Mouse (Mus musculus) cerebellum, adult 18-20 months (tissue): Measurements from ENCODE around the gene Pitx1.

Source experiments
- DNase-seq, 2 experiments: peaks; one replicate each; pipeline ENCODE4 v3.0.0; 2021

Pitx1 gene

GRCm38 (mm10) chr13:55830081-55830832 lies 5.7 kb downstream of the Pitx1 start:
- no peak for DNase-seq

GRCm38 (mm10) chr13:55829018-55829655 lies 6.9 kb downstream of the Pitx1 start:
- no peak for DNase-seq

GRCm38 (mm10) chr13:55828141-55829017 lies 7.6 kb downstream of the Pitx1 start:
- DNase-seq, result no peak

GRCm38 (mm10) chr13:55827679-55828140 lies 8.3 kb downstream of the Pitx1 start:
- DNase-seq, result no peak

- no peak for DNase-seq
Observed at GRCm38 (mm10) chr13:55826796-55827678, 9.0 kb downstream of the Pitx1 start.

GRCm38 (mm10) chr13:55826008-55826671 lies 9.9 kb downstream of the Pitx1 start:
- no peak for DNase-seq

- no peak for DNase-seq
Observed at GRCm38 (mm10) chr13:55825245-55825681, 10.7 kb downstream of the Pitx1 start.

- DNase-seq, result no peak
Observed at GRCm38 (mm10) chr13:55824151-55824945, 11.6 kb downstream of the Pitx1 start.

- DNase-seq, result no peak
Observed at GRCm38 (mm10) chr13:55822499-55822898, 13.5 kb downstream of the Pitx1 start.

GRCm38 (mm10) chr13:55814834-55815233 lies 21.2 kb downstream of the Pitx1 start:
- no peak for DNase-seq

- DNase-seq, result no peak
Observed at GRCm38 (mm10) chr13:55813490-55814016, 22.4 kb downstream of the Pitx1 start.

GRCm38 (mm10) chr13:55810947-55811346 lies 25.0 kb downstream of the Pitx1 start:
- no peak for DNase-seq

GRCm38 (mm10) chr13:55809707-55810106 lies 26.3 kb downstream of the Pitx1 start:
- no peak for DNase-seq

GRCm38 (mm10) chr13:55809041-55809623 lies 26.9 kb downstream of the Pitx1 start:
- DNase-seq, result no peak

- DNase-seq, result no peak
Observed at GRCm38 (mm10) chr13:55803973-55804372, 32.0 kb downstream of the Pitx1 start.

- DNase-seq, result no peak
Observed at GRCm38 (mm10) chr13:55801246-55801645, 34.7 kb downstream of the Pitx1 start.

GRCm38 (mm10) chr13:55786120-55786519 lies 49.9 kb downstream of the Pitx1 start:
- no peak for DNase-seq

GRCm38 (mm10) chr13:55784268-55784667 lies 51.7 kb downstream of the Pitx1 start, which contains the start of gene Catsper3:
TSS of gene Catsper3 (plus strand) at chr13:55784568.
- DNase-seq, result no peak

- no peak for DNase-seq
Observed at GRCm38 (mm10) chr13:55775056-55775455, 60.9 kb downstream of the Pitx1 start.
